Mouse (Mus musculus) erythroblast, embryonic 14.5 days (primary cell): ENCODE measurements around the gene Tifa.

Source experiments
- GATA1 ChIP-seq: IDR thresholded peaks from 2 replicates; pipeline ENCODE4 v1.6.1; 2012; ENCODE audit warnings: low read length, inconsistent platforms, mixed read lengths
- TAL1 ChIP-seq: IDR thresholded peaks from 3 replicates; pipeline ENCODE4 v1.6.1; 2012; ENCODE audit warnings: low read length, inconsistent platforms, mixed read lengths

DNA sequence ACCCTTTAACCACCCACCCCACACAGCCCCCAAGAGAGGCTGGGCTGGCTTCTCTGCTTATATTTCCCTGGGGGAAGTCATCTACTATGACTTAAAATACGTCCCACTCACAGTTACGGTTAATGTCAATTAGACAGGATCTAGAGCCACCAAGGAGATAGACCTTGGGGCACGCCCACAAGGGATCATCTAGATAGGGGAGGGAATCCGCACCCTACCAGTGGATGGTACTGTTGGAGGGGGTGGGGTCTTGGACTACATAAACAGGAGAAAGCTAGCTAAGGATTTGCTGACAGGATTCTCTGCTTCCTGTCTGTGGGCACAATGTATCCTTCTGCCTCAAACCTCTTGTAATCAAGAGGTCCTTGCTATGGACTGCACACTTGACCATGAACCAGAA, 14.8 kb downstream of the Tifa start:
- TF ChIP-seq GATA1 (no peak), TAL1 (no peak)
